Mouse (Mus musculus) megakaryocyte-erythroid progenitor cell, adult 5 weeks (primary cell): ENCODE results near the gene Paqr3. TPM values are rescaled to one million over a fixed set of nuclear protein-coding genes. Genes with fewer than 3 reads are reported as not detected.

Source experiments
- polyA plus RNA-seq: library from polyadenylated mRNA; stranded (reverse); fragments of >175 nt; gene quantifications from 2 replicates; pipeline ENCODE4 v1.2.3, GENCODE M21; 2012

Paqr3 gene
- 1.1 and 1.8 TPM in 2 replicates for polyA plus RNA-seq

DNA sequence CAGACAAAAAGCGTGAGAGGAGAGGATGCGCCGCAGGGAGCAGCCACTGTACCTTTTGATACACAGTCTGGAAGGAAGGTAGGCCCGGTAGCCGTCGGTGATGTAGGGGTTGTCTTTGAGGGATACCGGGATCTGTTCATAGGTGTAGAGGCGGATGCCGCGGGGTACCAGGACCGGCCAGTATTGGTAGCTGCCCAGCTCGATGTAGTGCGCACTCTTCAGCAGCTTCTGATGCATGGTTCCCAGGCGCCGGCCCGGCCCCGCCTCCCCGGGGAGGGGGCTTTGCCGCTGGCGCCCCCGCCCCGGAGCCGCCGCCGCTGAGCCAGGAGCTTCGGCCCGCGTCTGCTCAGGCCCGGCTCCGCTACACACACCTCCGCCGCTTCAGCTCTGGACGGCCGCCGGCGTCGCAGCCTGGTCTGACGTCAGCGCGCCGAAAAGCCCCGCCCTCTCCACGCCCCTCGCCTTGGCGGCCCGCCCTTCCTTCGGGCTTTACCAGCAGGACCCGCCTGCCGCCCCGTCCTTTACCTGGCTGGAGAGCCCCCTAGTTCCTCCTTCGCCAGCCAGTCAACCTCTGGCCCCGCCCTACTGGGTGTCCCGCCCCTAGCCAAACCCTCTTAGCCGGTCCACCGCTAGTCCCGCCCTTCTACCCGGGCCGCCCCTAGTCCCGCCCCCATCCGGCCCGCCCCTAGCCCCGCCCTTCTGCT, at the start of gene Paqr3:
Gene Paqr3 (minus strand): TSS at position 390 of the 704 bp plus-strand sequence.

Other genes starting within 250 kb of the Paqr3 start
- gene Bmp2k, start 113.9 kb downstream of the Paqr3 start, polyA plus RNA-seq, result 4.4 and 5.7 TPM in 2 replicates